Mouse (Mus musculus): ENCODE measurements around the gene Uox.
A peak's percentile ranks its signal among the peaks of the same experiment; 100 is the strongest.

Uox gene

DNA sequence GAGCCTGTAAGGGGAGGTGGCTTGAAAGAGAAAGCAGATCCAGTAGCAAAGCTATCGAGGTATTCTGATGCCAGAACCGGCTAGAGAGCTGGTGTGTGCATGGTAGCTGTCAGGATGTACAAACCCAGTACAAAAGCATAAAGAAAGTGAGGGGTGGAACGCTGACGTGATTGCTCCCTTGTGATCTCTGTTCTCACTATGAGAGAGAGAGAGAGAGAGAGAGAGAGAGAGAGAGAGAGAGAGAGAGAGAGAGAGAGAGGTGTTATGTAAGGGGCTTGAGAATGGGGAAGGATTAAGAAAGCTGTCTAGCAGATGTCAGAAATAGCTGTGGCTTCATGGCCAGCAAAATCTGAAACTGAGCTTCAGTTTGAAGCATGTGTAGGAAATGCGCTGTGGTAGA, 13.7 kb downstream of the Uox start:
- peak; percentile 14 for DNase-seq (ENCODE audit: low read depth)

DNA sequence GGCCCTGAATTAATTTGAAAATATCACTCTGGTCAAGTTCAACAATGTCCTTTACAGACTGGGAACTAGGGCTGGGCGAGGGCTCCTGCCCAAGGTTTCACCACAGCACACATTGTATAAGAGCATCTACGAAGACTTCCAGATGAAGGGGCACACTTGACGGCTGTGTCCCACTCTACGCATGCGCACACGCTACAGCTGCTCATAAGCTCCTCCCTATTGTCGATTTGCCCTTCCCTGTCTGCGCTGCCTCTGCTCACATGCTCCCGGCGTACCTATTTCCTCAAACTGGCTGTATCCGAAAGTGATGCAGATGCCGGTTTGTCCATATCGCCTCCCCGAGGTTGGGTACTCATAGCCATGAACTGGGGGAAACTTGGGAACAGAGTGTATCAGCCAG, 16.4 kb downstream of the Uox start:
- no peak for DNase-seq (ENCODE audit: low read depth)

DNA sequence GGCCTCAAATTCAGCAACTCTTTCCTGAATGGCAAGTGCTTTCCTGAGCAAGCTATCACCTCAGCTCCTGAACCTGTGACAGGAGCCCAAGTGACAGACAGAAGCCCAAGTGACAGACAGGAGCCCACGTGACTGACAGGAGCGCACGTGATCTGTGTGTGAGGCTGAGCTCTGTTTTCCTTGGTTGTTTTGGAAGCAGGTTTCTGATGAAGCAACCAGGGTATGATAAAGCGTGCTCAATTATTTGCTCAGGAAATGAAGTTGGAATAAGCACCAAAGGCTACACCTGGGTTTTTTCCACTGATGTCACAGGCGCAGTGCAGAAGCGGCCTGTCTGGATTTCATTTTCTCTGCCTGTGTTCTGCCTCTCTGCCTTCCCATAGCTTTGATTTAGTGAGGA, 19.3 kb downstream of the Uox start:
- DNase-seq (ENCODE audit: low read depth): no peak

DNA sequence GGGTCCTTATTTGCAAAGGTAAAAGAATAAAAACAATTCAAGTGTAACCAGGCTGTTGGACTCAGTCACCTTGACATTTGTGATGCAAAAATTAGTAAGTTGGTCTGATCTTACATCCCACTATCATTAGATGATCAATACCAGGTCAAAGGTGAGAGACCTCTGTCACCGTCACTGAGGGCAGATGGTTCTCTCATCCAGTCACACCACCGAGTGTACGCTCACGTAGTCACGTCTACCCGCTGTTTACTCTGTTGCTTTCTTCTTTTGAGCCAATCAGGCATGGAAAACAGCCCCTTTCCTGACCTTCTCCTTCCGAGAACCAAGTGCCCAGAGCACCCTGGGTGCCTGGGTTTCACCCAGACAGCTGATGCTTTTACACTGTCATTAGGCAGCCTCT, 20.9 kb downstream of the Uox start:
- no peak for DNase-seq (ENCODE audit: low read depth)

DNA sequence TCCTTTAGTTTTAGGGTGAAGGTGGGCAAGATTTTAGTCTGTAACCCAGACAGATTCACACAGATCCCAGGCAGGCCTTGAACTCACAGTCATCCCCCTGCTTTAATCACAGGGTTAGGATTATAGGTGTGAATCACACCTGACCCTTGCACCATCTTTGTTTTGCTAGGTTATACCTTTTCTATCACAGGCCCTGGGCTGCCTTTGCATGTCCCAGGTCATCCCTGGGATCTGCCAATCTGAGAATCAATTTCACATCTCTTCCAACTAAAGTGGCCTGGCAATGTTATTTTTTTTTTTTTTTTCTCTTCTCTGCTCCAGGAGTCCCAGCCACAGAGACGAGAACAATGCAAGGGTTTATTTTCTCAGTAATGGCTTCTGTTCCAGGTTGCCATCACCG, 21.4 kb downstream of the Uox start:
- DNase-seq (ENCODE audit: low read depth): no peak

DNA sequence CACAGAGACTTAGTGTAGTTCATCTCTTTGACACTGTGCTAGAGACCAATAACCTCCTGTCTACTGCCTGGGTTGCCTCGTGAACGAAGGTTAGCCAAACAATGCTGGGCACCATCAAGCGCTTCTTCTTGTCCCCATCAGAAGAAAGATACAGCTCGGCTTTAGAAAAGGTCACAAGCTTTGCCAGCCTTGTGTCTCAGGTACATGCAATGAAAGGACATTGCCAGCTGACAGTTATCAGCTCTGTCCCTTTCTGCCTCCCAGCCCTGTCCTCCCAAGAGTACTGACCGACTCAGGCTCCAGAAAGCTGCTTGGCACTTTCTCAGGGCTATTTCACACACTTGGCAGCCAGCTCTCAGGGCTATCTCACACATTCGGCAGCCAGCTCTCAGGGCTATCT, 25.2 kb downstream of the Uox start:
- no peak for DNase-seq (ENCODE audit: low read depth)

DNA sequence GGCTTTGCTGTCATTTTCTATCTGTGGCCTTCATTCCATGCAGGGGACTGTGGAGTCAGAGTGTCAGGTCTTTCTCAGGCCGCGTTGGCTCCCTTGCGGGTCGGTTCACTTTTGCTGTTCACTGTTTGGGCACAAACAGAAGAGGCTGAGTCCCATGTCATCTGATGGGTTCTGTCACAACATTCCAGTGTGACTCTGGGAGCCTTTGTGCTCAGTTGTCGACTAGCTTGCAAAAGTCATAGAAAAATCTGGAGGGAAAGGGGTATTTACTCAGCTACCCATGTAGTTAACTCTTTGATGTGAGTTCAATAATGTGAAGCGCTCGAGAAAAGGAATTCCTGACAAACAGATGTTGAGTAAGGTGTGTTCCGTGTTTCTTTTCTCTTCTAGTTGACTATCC, 26.2 kb downstream of the Uox start:
- DNase-seq (ENCODE audit: low read depth): no peak

DNA sequence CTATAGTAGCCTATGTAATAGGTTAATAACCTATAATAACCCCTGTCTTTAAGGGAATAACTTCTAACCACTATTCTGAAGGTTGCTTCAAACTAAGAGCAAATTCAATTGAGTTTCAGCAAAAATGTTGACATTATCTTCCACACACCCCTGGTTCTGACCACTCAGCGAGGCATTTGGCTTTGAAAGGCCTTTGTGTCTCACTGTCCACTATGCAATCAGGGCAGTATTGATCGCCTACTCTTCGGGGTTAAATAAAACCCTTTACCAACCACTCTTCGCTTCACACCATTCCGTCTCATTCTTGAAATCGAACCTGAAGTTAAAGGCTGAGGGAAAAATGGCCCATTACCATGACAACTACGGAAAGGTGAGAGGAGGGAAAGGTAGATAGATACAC, 26.6 kb downstream of the Uox start:
- DNase-seq (ENCODE audit: low read depth): no peak

DNA sequence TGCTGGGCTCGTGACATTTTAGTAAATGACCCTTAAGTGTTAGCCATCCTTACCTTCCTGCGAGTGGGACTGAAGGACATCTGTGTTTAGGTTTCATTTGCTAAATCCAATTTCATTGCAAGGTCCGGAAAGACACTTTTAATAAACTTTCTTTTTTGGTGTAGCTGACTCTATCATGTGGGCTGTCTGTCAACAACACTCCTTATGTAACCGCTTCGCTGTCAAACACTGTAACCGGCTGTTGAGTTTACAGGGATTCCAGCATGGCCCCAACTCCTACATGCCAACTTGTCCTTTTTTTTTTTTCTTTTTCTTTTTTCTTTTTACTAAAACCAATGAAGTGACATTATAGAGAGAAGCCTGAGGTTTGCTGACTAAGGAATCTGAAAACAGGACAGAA, 28.2 kb downstream of the Uox start:
- no peak for DNase-seq (ENCODE audit: low read depth)

DNA sequence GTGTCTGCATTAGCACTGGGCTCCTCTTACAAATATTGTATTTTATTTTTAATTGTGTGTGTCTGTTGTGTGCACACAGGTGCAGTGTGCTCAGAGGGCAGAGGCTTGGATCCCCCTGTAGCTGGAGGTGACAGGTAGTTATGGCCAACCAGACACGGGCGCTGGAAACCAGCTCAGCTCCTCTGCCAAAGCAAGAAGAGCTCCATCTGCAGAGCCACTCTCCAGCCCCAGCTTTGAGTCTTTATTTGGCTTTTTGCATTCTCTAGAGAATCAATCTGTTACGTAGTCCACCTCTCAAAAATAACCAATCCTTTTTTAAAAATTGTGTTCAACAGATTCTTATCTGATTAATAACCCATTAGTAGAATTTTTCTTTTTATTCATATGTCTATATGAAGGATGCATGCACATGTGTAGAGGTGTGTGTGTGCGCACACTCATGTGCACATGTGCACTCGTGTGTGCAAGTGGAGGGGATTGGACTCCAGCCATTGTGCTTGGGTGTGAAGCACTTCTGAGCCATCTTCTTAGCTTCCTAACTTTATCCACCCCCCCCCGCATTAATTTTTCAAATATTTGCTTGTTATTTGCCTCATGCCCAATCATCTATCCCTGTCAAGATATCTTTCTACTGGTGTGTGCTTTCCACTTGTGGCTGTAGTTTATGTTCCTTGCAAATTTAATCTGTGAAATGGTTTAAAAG, 29.1 kb downstream of the Uox start:
- no peak for DNase-seq (ENCODE audit: low read depth)

DNA sequence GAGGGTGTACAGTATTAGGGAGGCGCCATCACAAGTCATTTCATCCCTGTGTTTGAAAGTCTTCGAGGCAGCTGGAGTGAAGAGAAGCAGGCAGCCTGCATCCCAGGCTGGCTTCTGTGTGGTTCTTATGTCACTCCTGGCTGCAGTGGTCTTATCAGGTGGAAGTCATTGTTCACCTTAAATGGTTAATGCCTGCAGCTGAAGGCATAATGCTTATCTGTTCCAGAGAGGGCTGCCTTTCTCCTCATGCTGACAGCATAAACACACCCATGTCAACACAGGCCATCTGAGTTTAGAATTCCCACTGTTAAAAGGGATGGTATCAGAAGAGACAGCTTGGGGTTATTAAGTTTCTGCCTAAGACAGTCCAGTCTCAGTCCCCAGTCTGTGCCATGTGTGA, 31.0 kb downstream of the Uox start:
- no peak for DNase-seq (ENCODE audit: low read depth)

DNA sequence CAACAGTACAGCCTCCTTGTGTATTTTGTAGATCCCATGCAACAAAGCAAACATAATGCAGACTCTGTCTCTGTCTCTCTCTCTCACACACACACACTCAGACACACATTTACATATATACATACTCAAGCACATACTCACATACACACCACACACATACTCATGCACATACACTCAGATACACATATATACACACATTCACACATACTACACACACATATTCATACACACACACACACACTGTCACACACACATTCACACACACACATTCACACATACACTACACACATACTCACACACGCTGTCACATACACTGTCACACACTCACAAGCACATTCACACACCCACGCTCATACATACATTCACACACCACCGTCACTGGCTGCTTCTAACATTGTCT, 32.3 kb downstream of the Uox start:
- DNase-seq (ENCODE audit: low read depth): no peak

DNA sequence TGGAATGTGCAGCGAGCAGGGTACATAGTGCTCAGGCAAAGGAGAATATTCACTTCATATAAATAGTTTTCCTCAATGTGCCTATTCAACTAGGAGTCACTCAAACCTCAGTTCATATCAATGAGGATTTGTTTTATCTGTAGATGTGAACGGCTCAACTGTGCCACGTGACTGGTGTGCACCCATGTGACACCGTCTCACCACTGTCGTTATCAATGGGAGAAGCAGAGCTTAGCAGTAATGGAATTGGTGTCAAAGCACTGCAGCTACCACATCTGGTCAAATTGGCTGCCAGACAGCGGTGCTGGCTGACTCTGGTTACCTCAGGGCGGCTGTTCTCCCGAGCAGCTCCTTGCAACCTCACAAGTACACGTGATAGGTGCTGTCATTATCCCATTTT, 34.4 kb downstream of the Uox start:
- DNase-seq (ENCODE audit: low read depth): no peak

DNA sequence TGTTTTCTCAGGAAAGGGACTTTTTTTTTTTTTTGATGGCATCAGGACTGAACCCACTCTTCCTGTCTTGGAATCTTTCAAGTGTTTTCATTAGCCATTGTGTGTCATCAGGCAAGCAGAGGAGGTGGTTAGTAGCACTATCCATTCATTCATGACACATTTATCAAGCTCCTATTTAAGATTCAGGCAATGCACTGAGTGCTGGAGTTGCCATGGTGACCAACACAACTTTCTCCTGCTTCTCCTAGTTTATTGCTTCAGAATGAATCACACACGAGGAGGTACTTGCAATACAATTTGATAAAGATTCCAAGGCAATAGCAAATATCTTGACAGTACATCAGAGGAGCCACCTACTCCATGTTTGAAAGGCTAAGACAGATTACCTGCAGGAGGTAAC, 37.1 kb downstream of the Uox start:
- DNase-seq (ENCODE audit: low read depth): no peak

DNA sequence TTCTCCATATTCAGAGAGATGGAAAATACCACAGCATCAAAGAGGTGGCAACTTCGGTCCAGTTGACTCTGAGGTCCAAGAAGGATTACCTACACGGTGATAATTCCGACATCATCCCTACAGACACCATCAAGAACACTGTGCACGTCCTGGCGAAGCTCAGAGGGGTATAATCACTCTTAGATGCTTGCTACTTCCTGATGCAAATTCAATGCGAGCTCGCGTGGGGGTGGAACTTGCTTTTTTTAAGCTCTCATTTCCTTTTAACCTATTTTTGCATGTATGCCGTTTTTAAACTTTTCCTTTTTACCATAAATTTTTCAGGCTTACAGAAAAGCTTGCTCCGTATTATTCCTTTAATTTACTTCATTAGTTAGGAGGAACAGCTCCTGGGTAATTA, 40.1 kb downstream of the Uox start:
- DNase-seq (ENCODE audit: low read depth): no peak

DNA sequence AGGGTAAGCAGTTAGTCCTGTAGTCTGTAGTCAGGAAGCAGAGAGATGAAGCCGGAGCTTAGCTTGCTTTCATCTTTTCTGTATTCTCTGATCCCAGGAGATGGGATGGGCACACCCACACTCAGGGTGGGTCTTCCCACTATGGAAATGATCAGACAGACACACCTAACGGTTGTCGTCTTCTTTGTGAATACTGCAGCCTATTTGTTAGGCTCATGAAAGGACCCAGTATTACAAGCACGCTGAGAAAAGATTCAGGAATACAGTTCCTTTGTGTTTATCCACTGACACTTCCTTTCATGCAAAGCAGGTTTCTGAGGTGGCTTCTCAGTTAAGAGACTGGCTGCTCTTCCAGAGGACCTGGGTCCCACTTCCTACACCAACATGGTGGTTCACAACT, 41.0 kb downstream of the Uox start:
- DNase-seq (ENCODE audit: low read depth): no peak

DNA sequence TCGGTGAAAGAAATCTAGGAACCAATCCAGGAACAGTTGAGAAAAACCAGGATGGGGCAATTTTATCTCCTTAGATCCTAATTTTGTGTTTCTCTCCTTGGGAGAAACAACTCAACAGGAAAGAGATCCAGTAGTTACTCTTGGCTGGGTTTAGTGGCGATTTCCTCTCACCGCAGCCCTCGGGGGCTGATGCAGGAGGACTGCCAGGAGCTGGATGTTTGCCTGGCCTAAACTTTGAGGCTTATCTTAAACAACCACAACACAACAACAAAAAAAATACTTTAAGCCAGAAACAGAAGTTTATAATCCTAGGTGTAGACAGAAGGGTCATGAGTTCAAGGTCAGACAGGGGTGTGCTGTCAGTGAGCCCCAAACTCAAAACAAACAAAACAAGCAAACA, 41.6 kb downstream of the Uox start:
- DNase-seq (ENCODE audit: low read depth): no peak

DNA sequence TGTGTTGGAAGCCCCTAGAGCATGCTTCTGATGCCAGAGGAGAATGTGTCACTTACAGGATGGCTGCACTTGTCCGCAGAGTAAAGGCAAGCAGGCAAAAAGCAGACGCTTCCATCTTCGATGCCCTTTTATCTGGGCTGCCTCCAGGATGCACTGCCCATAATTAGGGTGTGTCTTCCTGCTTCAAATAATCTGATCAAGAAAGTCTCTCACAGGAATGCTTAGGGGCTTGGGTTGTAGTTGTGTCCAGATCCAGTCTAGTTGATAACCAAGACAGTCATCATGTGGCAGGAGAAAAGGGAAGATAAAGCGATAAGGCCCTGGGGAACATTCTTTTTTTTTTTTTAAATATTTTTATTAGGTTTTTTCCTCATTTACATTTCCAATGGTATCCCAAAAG, 45.3 kb downstream of the Uox start, which contains the start of gene Dnase2b:
Gene Dnase2b (minus strand): TSS at position 101 of the 400 bp plus-strand sequence.
- DNase-seq (ENCODE audit: low read depth): no peak

DNA sequence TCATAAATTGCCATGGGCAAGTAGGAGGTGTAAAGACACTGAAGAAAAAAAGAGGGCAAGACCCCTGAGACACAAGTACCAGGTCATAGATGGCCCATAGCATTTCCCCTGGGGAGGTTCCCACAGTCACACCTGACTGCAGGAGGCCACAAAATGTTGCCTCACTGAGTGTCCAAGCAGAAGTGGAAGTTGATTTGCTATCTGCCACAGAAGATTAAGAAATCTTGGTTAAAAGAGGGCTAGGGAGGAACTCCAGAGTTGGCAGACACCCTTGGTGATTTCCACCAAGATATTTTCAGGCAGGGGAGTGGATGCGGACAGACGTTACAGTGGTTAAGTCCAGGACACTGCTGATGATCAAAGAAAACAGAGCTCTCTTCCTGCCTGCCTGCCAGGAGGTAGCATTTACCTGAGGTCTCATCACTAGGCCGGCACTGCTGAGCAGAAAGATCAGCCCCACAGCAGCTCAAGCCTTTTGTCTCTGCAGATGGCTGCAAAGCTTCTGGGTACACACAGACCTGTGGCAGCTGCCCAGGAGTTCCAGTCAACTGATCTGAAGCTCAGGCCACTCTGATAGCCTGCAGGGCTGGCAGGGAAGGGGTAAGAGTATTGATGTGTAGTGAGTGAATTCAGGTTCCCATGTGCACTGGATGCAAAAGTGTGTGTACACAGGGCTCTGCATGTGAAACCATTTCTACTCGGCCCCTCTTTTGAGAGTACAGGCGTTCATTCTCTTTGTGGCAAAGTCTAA, 46.5 kb downstream of the Uox start:
- no peak for DNase-seq (ENCODE audit: low read depth)

DNA sequence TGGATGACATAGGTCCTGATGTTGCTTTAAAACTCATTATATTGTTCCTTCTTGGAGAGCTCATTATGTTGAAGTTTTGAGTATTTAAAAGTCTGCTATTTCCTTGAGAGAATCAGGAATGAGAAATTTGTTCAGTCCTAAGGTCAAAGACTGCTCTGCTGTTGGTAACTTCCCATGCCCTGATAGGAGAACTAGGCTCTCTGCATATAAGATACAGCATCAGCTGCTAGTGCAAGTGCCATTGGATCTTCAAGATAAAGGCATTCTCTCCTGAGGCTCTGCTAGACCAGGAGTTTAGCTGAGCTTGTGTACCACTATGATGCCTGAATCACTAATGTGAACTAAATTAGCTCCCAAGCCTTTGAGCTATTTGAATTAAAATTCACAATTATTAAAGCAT, 47.7 kb downstream of the Uox start:
- DNase-seq (ENCODE audit: low read depth): no peak

DNA sequence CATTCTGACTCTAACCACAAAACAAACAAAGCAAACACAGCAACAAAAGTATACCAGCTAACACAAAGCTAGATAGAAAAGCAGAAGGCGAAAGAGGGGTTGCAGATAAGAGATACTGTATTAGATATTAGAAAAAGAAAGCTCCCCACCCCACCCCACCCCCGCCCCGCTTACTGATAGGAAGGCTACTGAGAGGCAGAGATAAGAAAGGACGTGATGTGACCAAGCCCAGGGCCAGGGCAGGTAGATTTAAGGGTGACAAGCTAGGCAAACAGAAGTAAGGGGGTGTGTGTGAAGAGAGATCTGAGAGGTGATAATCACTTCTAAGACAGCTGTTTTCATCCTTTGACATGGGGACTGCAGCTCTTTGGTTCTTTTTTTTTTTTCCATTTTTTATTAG, 48.1 kb downstream of the Uox start:
- no peak for DNase-seq (ENCODE audit: low read depth)

DNA sequence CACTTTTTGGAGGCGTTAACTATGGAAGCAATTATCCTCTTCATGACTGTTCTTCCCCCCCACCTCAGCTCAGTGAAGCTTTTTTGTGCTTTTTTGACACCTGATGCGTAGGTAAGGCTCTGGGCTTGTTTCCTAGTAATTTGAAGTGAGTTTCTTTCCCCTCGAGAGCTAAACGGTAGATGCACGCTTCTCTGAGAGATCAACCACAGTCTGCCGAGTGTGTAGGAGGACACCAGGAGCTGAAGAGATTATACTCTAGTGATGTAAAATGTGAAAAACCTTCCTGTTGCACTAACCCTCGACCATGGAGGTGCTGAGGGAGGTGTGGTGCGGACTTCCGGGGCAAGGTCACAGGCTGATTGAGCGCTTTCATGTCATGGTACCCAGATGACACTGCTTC, 49.9 kb downstream of the Uox start:
- DNase-seq (ENCODE audit: low read depth): no peak

DNA sequence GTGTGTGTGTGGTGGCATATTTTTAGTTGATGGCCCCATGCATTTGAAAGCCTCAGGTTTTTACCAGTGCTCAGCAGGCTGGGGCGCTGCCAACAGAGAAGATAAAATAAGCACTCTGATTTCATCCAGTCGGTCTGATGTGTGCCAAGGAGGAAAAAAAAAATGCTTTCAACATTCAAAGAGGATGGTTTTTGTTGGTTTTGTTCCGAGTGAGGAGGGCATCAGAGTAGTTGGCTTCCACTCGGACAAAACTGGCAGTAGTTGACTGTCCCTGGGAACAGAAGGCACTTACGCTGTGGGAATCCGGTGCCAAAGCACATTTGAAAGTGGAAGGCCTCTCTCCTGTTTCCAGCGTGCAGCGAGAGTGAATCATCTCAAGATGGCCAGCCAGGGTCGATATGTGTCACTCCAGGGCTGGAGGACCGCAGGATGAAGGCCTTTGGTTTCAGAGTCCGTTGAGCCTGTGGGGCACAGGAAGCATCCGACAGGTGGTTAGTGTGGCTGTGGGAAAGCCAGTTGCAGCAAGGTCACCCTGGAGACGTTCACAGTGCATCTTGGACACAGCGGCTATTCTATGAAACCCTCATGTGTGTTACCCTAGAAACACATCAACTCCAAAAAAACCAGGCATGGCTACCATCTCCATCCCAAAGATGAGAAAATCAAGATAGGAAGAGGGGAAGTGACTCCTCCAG, 50.5 kb downstream of the Uox start:
- DNase-seq (ENCODE audit: low read depth): no peak

Data from induced T-regulatory cell, adult 2 months (primary cell).